Mouse (Mus musculus): ENCODE data around the gene Slc28a3. TPM values are rescaled to one million over a fixed set of nuclear protein-coding genes. Genes with fewer than 3 reads are reported as not detected.

The Slc28a3 gene
- polyA plus RNA-seq, 1 experiment = 0.07 TPM

DNA sequence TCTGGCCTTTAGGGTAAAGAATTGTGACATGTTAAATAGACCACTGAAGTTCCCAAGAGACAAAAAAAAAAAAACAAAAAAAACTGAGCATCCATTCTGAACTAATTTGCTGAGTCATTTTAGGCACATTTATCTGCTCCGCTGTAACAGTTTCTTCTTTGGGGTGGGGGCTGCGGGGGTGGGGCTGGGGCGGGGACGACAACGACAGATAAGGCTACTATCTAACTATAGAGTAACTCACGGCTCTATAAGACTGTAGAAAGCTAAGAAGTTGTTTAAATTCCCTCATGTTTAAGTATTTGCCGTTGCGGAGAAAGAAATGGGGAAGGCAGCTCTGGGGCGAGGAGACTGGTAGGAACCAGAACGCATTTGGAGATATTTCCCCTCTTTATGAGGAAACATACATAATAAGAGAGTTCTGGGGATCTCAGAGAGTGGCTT, 68.1 kb downstream of the Slc28a3 start:
- Histone ChIP-seq H3K9me3 (no peaks in the 10 kb centered on the region), H3K4me1 (peaks cover 4% of the 10 kb centered on the region; the same call in 1 of the 2 replicates), H3K27me3 (replicated peaks) (peaks cover 19% of the 10 kb centered on the region), H3K36me3 (replicated peaks; ENCODE audit: low read length) (no peaks in the 10 kb centered on the region), H3K4me3 (replicated peaks) (no peak overlapping the region)
- TF ChIP-seq FLI1 (IDR thresholded peaks at IDR 0.05; ENCODE audit: low read length) (no peak), GATA1 (IDR thresholded peaks at IDR 0.05; ENCODE audit: borderline replicate concordance, low read length) (no peak)

DNA sequence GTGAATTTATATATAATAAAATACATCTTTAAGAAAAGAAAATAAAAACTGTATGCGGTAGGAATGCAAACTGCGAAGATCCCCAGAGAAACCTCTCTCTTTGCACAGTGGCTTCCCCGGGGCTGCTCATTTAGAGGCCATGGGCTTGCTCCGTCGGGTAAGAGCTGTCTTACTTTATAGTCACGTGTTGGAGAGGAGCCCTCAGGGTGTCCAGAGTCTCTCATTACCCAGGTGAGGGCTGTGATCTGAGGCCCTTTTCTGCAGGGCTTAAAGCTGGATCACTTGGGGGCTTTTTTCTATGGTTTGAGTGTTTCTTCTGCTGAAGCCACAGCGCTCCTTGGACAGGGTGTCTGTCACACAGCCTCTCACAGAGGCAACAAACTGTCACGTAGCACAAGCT, 68.5 kb downstream of the Slc28a3 start:
- Histone ChIP-seq H3K36me3 (replicated peaks; ENCODE audit: low read length) (no peaks in the 10 kb centered on the region), H3K9me3 (peaks cover under 1% of the 10 kb centered on the region), H3K27me3 (replicated peaks) (peaks cover 19% of the 10 kb centered on the region), H3K4me1 (peaks cover 4% of the 10 kb centered on the region; the same call in 1 of the 2 replicates), H3K4me3 (replicated peaks) (no peak overlapping the region)
- TF ChIP-seq FLI1 (IDR thresholded peaks at IDR 0.05; ENCODE audit: low read length) = no peak
- no peak for TF ChIP-seq GATA1 (IDR thresholded peaks at IDR 0.05; ENCODE audit: borderline replicate concordance, low read length)

DNA sequence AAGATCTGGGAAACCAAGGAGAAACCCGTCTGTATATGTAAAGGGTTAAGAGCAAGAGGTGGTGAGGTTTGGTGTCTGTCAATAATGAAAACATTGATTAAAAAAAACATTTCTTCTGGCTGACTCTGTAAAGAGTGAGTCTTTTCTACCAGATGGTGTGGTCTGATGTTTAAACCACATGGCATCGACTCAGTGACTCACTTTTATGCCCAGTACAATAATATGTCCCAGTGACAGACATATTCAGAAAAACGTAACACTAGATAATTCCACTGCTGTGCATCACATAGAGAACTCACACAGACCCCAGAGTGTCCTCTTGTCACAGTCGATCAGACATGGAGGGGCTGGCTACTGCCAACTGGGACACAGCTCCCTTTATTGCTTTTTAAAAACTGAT, 69.1 kb downstream of the Slc28a3 start:
- H3K4me3 ChIP-seq (replicated peaks) = no peak overlapping the region
- H3K27me3 ChIP-seq (replicated peaks) = peaks cover 19% of the 10 kb centered on the region
- peaks cover 6% of the 10 kb centered on the region for H3K9me3 ChIP-seq
- no peak for TF ChIP-seq FLI1 (IDR thresholded peaks at IDR 0.05; ENCODE audit: low read length)
- TF ChIP-seq GATA1 (IDR thresholded peaks at IDR 0.05; ENCODE audit: borderline replicate concordance, low read length) = no peak
- H3K36me3 ChIP-seq (replicated peaks; ENCODE audit: low read length) = no peaks in the 10 kb centered on the region
- H3K4me1 ChIP-seq = peaks cover 4% of the 10 kb centered on the region; the same call in 1 of the 2 replicates

DNA sequence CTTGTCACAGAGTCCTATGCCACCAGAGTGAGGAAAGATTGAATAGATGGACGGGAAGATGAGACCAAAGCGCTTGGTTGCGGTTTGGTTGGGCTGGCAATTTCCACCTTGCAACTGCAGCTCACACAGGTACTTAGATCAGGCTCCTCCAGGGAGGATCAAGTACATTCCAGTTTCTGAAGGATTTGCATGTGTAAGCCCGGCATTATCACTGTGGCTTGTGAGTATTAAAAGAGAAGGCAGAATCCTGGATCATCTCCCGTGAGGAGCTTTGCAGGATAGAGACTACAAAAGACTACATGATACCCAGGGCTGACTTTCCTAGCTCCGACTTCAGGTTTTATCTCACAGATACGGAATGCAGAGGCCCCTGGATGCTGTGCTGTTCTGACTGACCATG, 71.7 kb downstream of the Slc28a3 start:
- TF ChIP-seq GATA1 (IDR thresholded peaks at IDR 0.05; ENCODE audit: borderline replicate concordance, low read length) (no peak), FLI1 (IDR thresholded peaks at IDR 0.05; ENCODE audit: low read length) (no peak)
- no peaks in the 10 kb centered on the region for H3K36me3 ChIP-seq (replicated peaks; ENCODE audit: low read length)
- H3K4me1 ChIP-seq = peaks cover 4% of the 10 kb centered on the region; the same call in 1 of the 2 replicates
- H3K9me3 ChIP-seq = peaks cover 10% of the 10 kb centered on the region
- H3K27me3 ChIP-seq (replicated peaks) = peaks cover 16% of the 10 kb centered on the region
- H3K4me3 ChIP-seq (replicated peaks) = no peak overlapping the region

DNA sequence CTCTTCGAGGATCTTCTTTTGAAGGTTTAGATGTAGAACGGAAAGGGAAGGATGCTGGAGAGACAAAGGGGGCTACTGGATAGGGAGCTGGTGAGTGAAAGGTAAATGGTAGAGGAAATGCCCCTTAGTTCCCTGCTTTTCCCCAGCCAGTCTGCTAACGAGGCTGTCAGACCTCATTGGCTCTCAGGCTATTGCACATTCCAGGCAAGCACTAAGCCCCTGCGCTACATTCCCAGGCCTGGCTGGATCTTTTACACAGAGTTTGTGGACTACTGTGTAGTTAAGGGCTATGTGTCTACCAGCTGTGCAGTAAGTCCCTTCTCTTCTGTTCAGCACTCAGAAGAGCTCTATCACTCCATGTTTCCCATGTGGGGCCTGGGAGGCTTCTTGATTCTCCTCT, 72.3 kb downstream of the Slc28a3 start:
- H3K9me3 ChIP-seq = peaks cover 10% of the 10 kb centered on the region
- H3K4me1 ChIP-seq = peaks cover 3% of the 10 kb centered on the region; the same call in 1 of the 2 replicates
- H3K4me3 ChIP-seq (replicated peaks) = no peak overlapping the region
- H3K36me3 ChIP-seq (replicated peaks; ENCODE audit: low read length) = no peaks in the 10 kb centered on the region
- H3K27me3 ChIP-seq (replicated peaks) = peaks cover 16% of the 10 kb centered on the region
- TF ChIP-seq GATA1 (IDR thresholded peaks at IDR 0.05; ENCODE audit: borderline replicate concordance, low read length) = no peak
- TF ChIP-seq FLI1 (IDR thresholded peaks at IDR 0.05; ENCODE audit: low read length) = no peak

DNA sequence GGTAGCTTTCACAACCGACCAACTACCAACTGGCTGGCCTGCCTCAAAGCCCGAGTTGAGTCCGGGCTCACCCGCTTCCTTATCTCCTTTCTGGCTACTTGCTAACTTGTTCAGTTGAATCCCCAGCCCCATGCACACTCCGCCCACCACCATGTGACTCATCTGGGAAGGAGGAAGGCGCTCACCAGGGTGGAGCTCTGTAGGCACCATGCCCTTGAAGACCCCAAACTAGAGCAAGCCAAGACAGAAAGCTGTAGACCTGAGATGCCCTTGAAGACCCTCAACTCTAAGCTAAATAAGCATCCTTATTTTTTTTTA, 72.8 kb downstream of the Slc28a3 start:
- Histone ChIP-seq H3K4me3 (replicated peaks) (no peak overlapping the region), H3K9me3 (peaks cover 10% of the 10 kb centered on the region), H3K27me3 (replicated peaks) (peaks cover 16% of the 10 kb centered on the region), H3K36me3 (replicated peaks; ENCODE audit: low read length) (no peaks in the 10 kb centered on the region), H3K4me1 (no peaks in the 10 kb centered on the region)
- no peak for TF ChIP-seq GATA1 (IDR thresholded peaks at IDR 0.05; ENCODE audit: borderline replicate concordance, low read length)

DNA sequence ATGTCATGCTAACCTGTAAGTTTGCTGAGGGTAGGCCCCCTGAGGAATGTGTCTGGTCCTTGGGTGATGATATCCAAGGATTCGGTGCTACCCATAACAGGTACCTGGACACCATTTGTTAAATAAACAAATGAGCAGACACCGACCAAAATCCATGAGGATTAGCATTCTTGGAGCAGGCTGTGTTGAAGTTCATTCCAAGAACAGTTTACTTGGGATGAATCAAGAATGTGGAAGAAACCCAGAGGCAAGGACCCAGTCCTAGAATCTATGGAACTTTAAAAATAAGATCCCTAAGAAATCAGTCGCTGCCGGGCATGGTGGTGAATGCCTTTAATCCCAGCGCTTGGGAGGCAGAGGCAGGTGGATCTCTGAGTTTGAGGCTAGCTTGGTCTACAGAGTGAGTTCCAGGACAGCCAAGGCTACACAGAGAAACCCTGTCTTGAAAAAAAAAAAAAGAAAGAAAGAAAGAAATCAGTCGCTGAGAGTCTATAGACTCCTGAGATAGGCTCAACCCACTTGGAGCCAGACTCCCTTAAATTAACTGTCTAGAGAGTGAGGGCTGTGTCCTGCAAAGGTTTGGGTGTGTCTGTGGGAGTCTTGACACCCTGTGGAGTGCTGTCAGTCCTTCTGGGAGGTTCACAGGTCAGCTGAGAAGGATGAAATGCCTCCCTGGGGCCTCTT, 73.3 kb downstream of the Slc28a3 start:
- Histone ChIP-seq H3K36me3 (replicated peaks; ENCODE audit: low read length) (no peaks in the 10 kb centered on the region), H3K9me3 (peaks cover 10% of the 10 kb centered on the region), H3K4me3 (replicated peaks) (no peak overlapping the region), H3K4me1 (no peaks in the 10 kb centered on the region), H3K27me3 (replicated peaks) (peaks cover 16% of the 10 kb centered on the region)
- TF ChIP-seq FLI1 (IDR thresholded peaks at IDR 0.05; ENCODE audit: low read length) (no peak), GATA1 (IDR thresholded peaks at IDR 0.05; ENCODE audit: borderline replicate concordance, low read length) (no peak)

DNA sequence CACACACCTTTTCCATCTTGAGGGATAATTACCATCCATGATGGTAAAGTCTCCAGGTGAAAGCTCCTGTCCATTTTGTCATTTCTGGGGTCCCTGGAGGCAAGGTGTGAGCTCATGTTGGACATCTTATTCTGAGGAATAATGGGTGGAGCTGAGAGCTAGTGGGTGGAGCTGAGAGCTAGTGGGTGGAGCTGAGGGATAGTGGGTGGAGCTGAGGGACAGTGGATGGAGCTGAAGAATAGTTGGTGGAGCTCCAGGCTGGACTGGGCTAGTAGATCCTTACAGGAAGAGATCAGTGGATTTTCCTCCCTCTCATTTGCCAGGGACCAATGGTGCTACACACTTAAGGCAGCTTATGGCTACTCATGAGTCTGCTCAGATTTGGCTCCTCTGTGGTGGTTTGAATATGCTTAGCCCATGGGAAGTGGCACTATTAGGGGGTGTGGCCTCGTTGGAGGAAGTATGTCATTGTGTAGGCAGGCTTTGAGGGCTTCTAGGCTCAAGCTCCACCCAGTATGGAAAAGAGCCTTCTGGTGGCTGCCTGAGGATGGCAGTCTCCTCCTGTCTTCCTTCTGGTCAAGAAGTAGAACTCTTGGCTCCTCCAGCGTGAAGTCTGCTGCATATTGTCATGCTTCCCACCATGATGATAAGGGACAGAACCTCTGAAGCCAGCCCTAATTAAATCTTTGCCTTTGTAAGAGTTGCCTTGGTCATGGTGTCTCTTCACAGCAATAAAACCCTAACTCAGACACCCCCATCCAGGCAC, 74.0 kb downstream of the Slc28a3 start:
- Histone ChIP-seq H3K4me3 (replicated peaks) (no peak overlapping the region), H3K9me3 (peaks cover 13% of the 10 kb centered on the region), H3K27me3 (replicated peaks) (peaks cover 16% of the 10 kb centered on the region), H3K4me1 (no peaks in the 10 kb centered on the region), H3K36me3 (replicated peaks; ENCODE audit: low read length) (no peaks in the 10 kb centered on the region)
- TF ChIP-seq GATA1 (IDR thresholded peaks at IDR 0.05; ENCODE audit: borderline replicate concordance, low read length) (no peak), FLI1 (IDR thresholded peaks at IDR 0.05; ENCODE audit: low read length) (no peak)

DNA sequence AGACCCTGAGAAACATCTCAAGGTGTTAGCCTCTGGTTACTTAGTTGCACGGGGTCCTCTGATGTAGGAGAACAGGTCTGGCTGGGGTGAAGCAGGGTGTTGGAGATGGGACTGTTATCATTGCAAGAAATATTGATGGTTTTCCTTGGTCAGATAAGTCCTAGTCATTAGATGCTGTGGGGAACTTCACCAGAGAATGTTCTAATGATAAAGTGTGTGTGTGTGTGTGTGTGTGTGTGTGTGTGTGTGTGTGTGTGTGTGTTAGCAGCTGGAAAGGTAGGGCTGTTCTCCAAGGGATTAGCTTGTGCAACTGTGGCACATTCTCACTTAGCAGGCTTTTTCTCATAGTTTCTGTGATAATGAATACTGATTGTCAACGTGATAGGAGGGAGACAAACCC, 75.4 kb downstream of the Slc28a3 start:
- H3K4me3 ChIP-seq (replicated peaks) = no peak overlapping the region
- H3K27me3 ChIP-seq (replicated peaks) = peaks cover 11% of the 10 kb centered on the region
- H3K4me1 ChIP-seq = no peaks in the 10 kb centered on the region
- TF ChIP-seq FLI1 (IDR thresholded peaks at IDR 0.05; ENCODE audit: low read length) = no peak
- TF ChIP-seq GATA1 (IDR thresholded peaks at IDR 0.05; ENCODE audit: borderline replicate concordance, low read length) = no peak
- H3K9me3 ChIP-seq = peaks cover 13% of the 10 kb centered on the region
- no peaks in the 10 kb centered on the region for H3K36me3 ChIP-seq (replicated peaks; ENCODE audit: low read length)

DNA sequence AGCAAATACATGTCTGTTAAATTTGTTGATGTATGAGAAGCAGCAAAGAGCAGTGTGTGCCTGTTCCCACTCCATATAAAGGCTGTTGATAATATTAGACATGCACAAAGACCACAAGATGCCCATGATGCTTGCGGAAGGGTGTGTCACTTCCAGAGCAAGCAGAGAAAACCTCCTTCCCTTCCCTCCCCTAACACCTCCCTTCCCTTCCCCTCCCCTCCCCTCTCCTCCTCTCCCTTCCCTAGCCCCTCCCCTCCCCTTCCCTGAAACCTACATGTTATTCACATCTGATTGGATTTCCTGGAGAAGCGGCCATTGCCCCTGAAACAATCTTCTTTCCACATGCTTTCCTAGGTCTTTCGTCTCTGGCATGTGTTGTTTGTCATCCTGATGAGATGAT, 75.8 kb downstream of the Slc28a3 start:
- no peak for TF ChIP-seq FLI1 (IDR thresholded peaks at IDR 0.05; ENCODE audit: low read length)
- TF ChIP-seq GATA1 (IDR thresholded peaks at IDR 0.05; ENCODE audit: borderline replicate concordance, low read length) = no peak
- Histone ChIP-seq H3K9me3 (peaks cover 13% of the 10 kb centered on the region), H3K4me3 (replicated peaks) (no peak overlapping the region), H3K36me3 (replicated peaks; ENCODE audit: low read length) (no peaks in the 10 kb centered on the region), H3K4me1 (no peaks in the 10 kb centered on the region), H3K27me3 (replicated peaks) (peaks cover 11% of the 10 kb centered on the region)

All from megakaryocyte, embryonic 14.5 days (primary cell).